Mouse (Mus musculus): ENCODE data around the gene Olfr905. TPM values are rescaled to one million over a fixed set of nuclear protein-coding genes. Genes with fewer than 3 reads are reported as not detected.

Gene Olfr905
- polyA plus RNA-seq (2014; fragmentation: Illumina TruSeq; extraction: RNeasy Lipid Tissue Mini Kit (QIAGEN cat#74804); ENCODE audit: low read depth, low replicate concordance): not detected

GRCm38 (mm10) chr9:38470807-38471206 is at the start of gene Olfr905:
Olfr905 (plus strand) TSS chr9:38471107.

GRCm38 (mm10) chr9:38429155-38429554 is 41.8 kb upstream of the Olfr905 start, which contains the start of gene Olfr901:
Olfr901 (plus strand) TSS chr9:38429455.

GRCm38 (mm10) chr9:38447352-38447751 is 23.6 kb upstream of the Olfr905 start, which contains the start of gene Olfr902:
Olfr902 (plus strand) TSS chr9:38447652.

GRCm38 (mm10) chr9:38462844-38463243 is 8.1 kb upstream of the Olfr905 start, which contains the start of gene Olfr904:
Olfr904 (plus strand) TSS chr9:38463144.

GRCm38 (mm10) chr9:38486785-38487184 is 15.9 kb downstream of the Olfr905 start, which contains the start of gene Olfr906:
Olfr906 (plus strand) TSS chr9:38487085.

GRCm38 (mm10) chr9:38495501-38495900 is 24.6 kb downstream of the Olfr905 start, which contains the start of gene Olfr907:
Olfr907 (plus strand) TSS chr9:38495801.

GRCm38 (mm10) chr9:38521280-38521679 is 50.4 kb downstream of the Olfr905 start, which contains the start of gene Olfr911-ps1:
Olfr911-ps1 (plus strand) TSS chr9:38521580.

Other genes with a start within 250 kb of the Olfr905 start
- not detected for gene Olfr143, start 218.3 kb upstream of the Olfr905 start, polyA plus RNA-seq (2014; fragmentation: Illumina TruSeq; extraction: RNeasy Lipid Tissue Mini Kit (QIAGEN cat#74804); ENCODE audit: low read depth, low replicate concordance)
- not detected for gene Olfr895, start 203.3 kb upstream of the Olfr905 start, polyA plus RNA-seq (2014; fragmentation: Illumina TruSeq; extraction: RNeasy Lipid Tissue Mini Kit (QIAGEN cat#74804); ENCODE audit: low read depth, low replicate concordance)
- not detected for gene Olfr896-ps1, start 180.0 kb upstream of the Olfr905 start, polyA plus RNA-seq (2014; fragmentation: Illumina TruSeq; extraction: RNeasy Lipid Tissue Mini Kit (QIAGEN cat#74804); ENCODE audit: low read depth, low replicate concordance)
- not detected for gene Olfr25, start 142.0 kb upstream of the Olfr905 start, polyA plus RNA-seq (2014; fragmentation: Illumina TruSeq; extraction: RNeasy Lipid Tissue Mini Kit (QIAGEN cat#74804); ENCODE audit: low read depth, low replicate concordance)
- gene Olfr898, start 122.7 kb upstream of the Olfr905 start, polyA plus RNA-seq (2014; fragmentation: Illumina TruSeq; extraction: RNeasy Lipid Tissue Mini Kit (QIAGEN cat#74804); ENCODE audit: low read depth, low replicate concordance): not detected
- not detected for gene Olfr250, start 104.2 kb upstream of the Olfr905 start, polyA plus RNA-seq (2014; fragmentation: Illumina TruSeq; extraction: RNeasy Lipid Tissue Mini Kit (QIAGEN cat#74804); ENCODE audit: low read depth, low replicate concordance)
- not detected for gene Olfr251, start 94.0 kb upstream of the Olfr905 start, polyA plus RNA-seq (2014; fragmentation: Illumina TruSeq; extraction: RNeasy Lipid Tissue Mini Kit (QIAGEN cat#74804); ENCODE audit: low read depth, low replicate concordance)
- gene Olfr147, start 69.4 kb upstream of the Olfr905 start, polyA plus RNA-seq (2014; fragmentation: Illumina TruSeq; extraction: RNeasy Lipid Tissue Mini Kit (QIAGEN cat#74804); ENCODE audit: low read depth, low replicate concordance): not detected
- gene Olfr901, start 41.7 kb upstream of the Olfr905 start, polyA plus RNA-seq (2014; fragmentation: Illumina TruSeq; extraction: RNeasy Lipid Tissue Mini Kit (QIAGEN cat#74804); ENCODE audit: low read depth, low replicate concordance): not detected
- not detected for gene Olfr902, start 23.5 kb upstream of the Olfr905 start, polyA plus RNA-seq (2014; fragmentation: Illumina TruSeq; extraction: RNeasy Lipid Tissue Mini Kit (QIAGEN cat#74804); ENCODE audit: low read depth, low replicate concordance)
- not detected for gene Olfr904, start 8.0 kb upstream of the Olfr905 start, polyA plus RNA-seq (2014; fragmentation: Illumina TruSeq; extraction: RNeasy Lipid Tissue Mini Kit (QIAGEN cat#74804); ENCODE audit: low read depth, low replicate concordance)
- not detected for gene Olfr906, start 16.0 kb downstream of the Olfr905 start, polyA plus RNA-seq (2014; fragmentation: Illumina TruSeq; extraction: RNeasy Lipid Tissue Mini Kit (QIAGEN cat#74804); ENCODE audit: low read depth, low replicate concordance)
- gene Olfr907, start 24.7 kb downstream of the Olfr905 start, polyA plus RNA-seq (2014; fragmentation: Illumina TruSeq; extraction: RNeasy Lipid Tissue Mini Kit (QIAGEN cat#74804); ENCODE audit: low read depth, low replicate concordance): not detected
- not detected for gene Olfr911-ps1, start 50.5 kb downstream of the Olfr905 start, polyA plus RNA-seq (2014; fragmentation: Illumina TruSeq; extraction: RNeasy Lipid Tissue Mini Kit (QIAGEN cat#74804); ENCODE audit: low read depth, low replicate concordance)
- gene Olfr910, start 66.7 kb downstream of the Olfr905 start, polyA plus RNA-seq (2014; fragmentation: Illumina TruSeq; extraction: RNeasy Lipid Tissue Mini Kit (QIAGEN cat#74804); ENCODE audit: low read depth, low replicate concordance): not detected
- gene Olfr912, start 109.1 kb downstream of the Olfr905 start, polyA plus RNA-seq (2014; fragmentation: Illumina TruSeq; extraction: RNeasy Lipid Tissue Mini Kit (QIAGEN cat#74804); ENCODE audit: low read depth, low replicate concordance): not detected
- not detected for gene Olfr913, start 121.7 kb downstream of the Olfr905 start, polyA plus RNA-seq (2014; fragmentation: Illumina TruSeq; extraction: RNeasy Lipid Tissue Mini Kit (QIAGEN cat#74804); ENCODE audit: low read depth, low replicate concordance)
- gene Olfr914, start 134.0 kb downstream of the Olfr905 start, polyA plus RNA-seq (2014; fragmentation: Illumina TruSeq; extraction: RNeasy Lipid Tissue Mini Kit (QIAGEN cat#74804); ENCODE audit: low read depth, low replicate concordance): not detected
- not detected for gene Olfr916, start 188.8 kb downstream of the Olfr905 start, polyA plus RNA-seq (2014; fragmentation: Illumina TruSeq; extraction: RNeasy Lipid Tissue Mini Kit (QIAGEN cat#74804); ENCODE audit: low read depth, low replicate concordance)
- gene Olfr917, start 194.7 kb downstream of the Olfr905 start, polyA plus RNA-seq (2014; fragmentation: Illumina TruSeq; extraction: RNeasy Lipid Tissue Mini Kit (QIAGEN cat#74804); ENCODE audit: low read depth, low replicate concordance): not detected
- not detected for gene Olfr918, start 203.5 kb downstream of the Olfr905 start, polyA plus RNA-seq (2014; fragmentation: Illumina TruSeq; extraction: RNeasy Lipid Tissue Mini Kit (QIAGEN cat#74804); ENCODE audit: low read depth, low replicate concordance)
- not detected for gene Olfr919, start 232.6 kb downstream of the Olfr905 start, polyA plus RNA-seq (2014; fragmentation: Illumina TruSeq; extraction: RNeasy Lipid Tissue Mini Kit (QIAGEN cat#74804); ENCODE audit: low read depth, low replicate concordance)
- gene Vwa5a, start 247.2 kb downstream of the Olfr905 start, polyA plus RNA-seq (2014; fragmentation: Illumina TruSeq; extraction: RNeasy Lipid Tissue Mini Kit (QIAGEN cat#74804); ENCODE audit: low read depth, low replicate concordance): 128 TPM

All from sigmoid colon, adult 10 weeks (tissue).